8 mouse cellular contexts compared by ENCODE assay signal in the genomic region with DNA sequence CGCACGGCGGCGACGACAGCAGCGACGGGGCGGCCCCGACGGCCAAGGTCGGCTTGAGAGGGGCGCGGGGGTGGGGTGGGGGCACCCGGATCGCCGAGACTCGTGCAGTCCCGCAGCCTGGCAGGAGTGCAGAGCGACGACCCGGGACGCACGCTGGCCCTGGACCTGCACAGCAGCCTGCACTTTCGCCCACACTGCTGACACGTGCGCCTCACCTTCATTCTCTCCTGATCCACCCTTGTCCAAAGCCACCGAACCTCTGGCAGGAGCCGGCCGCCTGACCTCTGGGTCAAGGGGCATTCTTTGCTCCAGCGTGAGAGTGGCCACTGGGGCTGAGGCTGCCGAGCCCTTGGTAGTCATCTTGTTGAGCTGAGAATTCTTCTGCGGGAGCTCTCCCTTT. TPM values are rescaled to one million over a fixed set of nuclear protein-coding genes. Genes with fewer than 3 reads are reported as not detected.
DNase-seq lines count a peak whose midpoint lies in the region; ATAC-seq and TF ChIP-seq lines count a peak whose summit lies in the region.

No protein-coding gene starts in this region.

- TF ChIP-seq EP300 in CH12.LX (IDR thresholded peaks at IDR 0.05; ENCODE audit: low read length) = no peak

- no peak for DNase-seq in CH12.LX (ENCODE audit: extremely low read depth)
- no peak for DNase-seq in intestine, embryonic 14.5 days (ENCODE audit: low spot score)
- no peak for DNase-seq in liver, embryonic 13.5 days
- DNase-seq in retina, postnatal 1 day = no peak
- no peak for DNase-seq in cerebellum, postnatal 25 days
- no peak for DNase-seq in right cerebral cortex, postnatal 25 days
- no peak for DNase-seq in ovary, postnatal 14 days (ENCODE audit: low spot score)

- TF ChIP-seq RAD21 in CH12.LX (IDR thresholded peaks at IDR 0.05; ENCODE audit: low read depth, low read length) = no peak

- H3K4me2 ChIP-seq in CH12.LX (ENCODE audit: insufficient read depth, low read depth, poor library complexity, severe bottlenecking) = peak overlapping the region; percentile 67
- peak overlapping the region; percentile 87 for H3K4me2 ChIP-seq in intestine, embryonic 14.5 days (ENCODE audit: low read length)
- H3K4me2 ChIP-seq in liver, embryonic 13.5 days = peak overlapping the region; percentile 75

- peaks cover 9 to 12% of the 10 kb centered on the region in 2 experiments for H3K4me1 ChIP-seq in CH12.LX (ENCODE audit: control insufficient read depth in 1 of 2, insufficient read depth in 2 of 2)
- H3K4me1 ChIP-seq in bone marrow, adult 2 months (ENCODE audit: control insufficient read depth, insufficient read depth, low read length) = no peaks in the 10 kb centered on the region
- H3K4me1 ChIP-seq in intestine, embryonic 14.5 days (replicated peaks; ENCODE audit: control insufficient read depth, insufficient read depth, low read length) = no peaks in the 10 kb centered on the region; the same call in 1 of the 2 replicates
- H3K4me1 ChIP-seq in liver, embryonic 13.5 days (replicated peaks) = peaks cover 7% of the 10 kb centered on the region

- TF ChIP-seq CTCF in CH12.LX (conservative IDR thresholded peaks at IDR 0.05 in 1 of 2, IDR thresholded peaks at IDR 0.05 in 1 of 2; ENCODE audit: low read depth in 2 of 2, low read length in 2 of 2) = no peak
- TF ChIP-seq CTCF in bone marrow, adult 2 months (IDR thresholded peaks at IDR 0.05; ENCODE audit: control insufficient read depth, insufficient read depth, low read length) = no peak

- no peaks in the 10 kb centered on the region for H3K36me3 ChIP-seq in CH12.LX (replicated peaks in 1 of 2; ENCODE audit: control insufficient read depth in 1 of 2, insufficient read depth in 1 of 2, low read length in 1 of 2)
- no peaks in the 10 kb centered on the region for H3K36me3 ChIP-seq in intestine, embryonic 14.5 days (ENCODE audit: control insufficient read depth, insufficient read depth, low read length)
- no peaks in the 10 kb centered on the region for H3K36me3 ChIP-seq in liver, embryonic 13.5 days

- no peak for TF ChIP-seq POLR2A in CH12.LX (IDR thresholded peaks at IDR 0.05; ENCODE audit: low read depth, low read length)
- no peak for TF ChIP-seq POLR2A in bone marrow, adult 2 months (IDR thresholded peaks at IDR 0.05; ENCODE audit: borderline replicate concordance, control insufficient read depth, low read depth, low read length)

- H3K27me3 ChIP-seq in CH12.LX (replicated peaks) = peaks cover 81% of the 10 kb centered on the region
- H3K27me3 ChIP-seq in intestine, embryonic 14.5 days (replicated peaks; ENCODE audit: control insufficient read depth, insufficient read depth, low read length) = peaks cover 22% of the 10 kb centered on the region
- peaks cover 66% of the 10 kb centered on the region for H3K27me3 ChIP-seq in liver, embryonic 13.5 days

- H3K9ac ChIP-seq in CH12.LX (ENCODE audit: insufficient read depth, low read depth) = no peak overlapping the region
- H3K9ac ChIP-seq in intestine, embryonic 14.5 days (ENCODE audit: low read length) = peak overlapping the region; percentile 74
- H3K9ac ChIP-seq in liver, embryonic 13.5 days = no peak overlapping the region; the same call in 1 of the 2 replicates

- in situ Hi-C loops in CH12.LX (cut with MboI; ENCODE audit: low pct_ligation_motif_present, low pct_unique_long_range_greater_than_20kb, low sequenced_read_pairs) = no loop called here

- peak overlapping the region in 1 of 3 experiments; percentile 71 for H3K4me3 ChIP-seq in CH12.LX (replicated peaks in 1 of 3; ENCODE audit: low read depth in 2 of 3, low read length in 2 of 3, poor library complexity in 1 of 3)
- H3K4me3 ChIP-seq in bone marrow, adult 2 months (replicated peaks; ENCODE audit: control insufficient read depth, low read depth, low read length) = peak overlapping the region; percentile 68
- H3K4me3 ChIP-seq in intestine, embryonic 14.5 days (ENCODE audit: low read depth, low read length) = peak overlapping the region; percentile 71
- peak overlapping the region; percentile 66 for H3K4me3 ChIP-seq in liver, embryonic 13.5 days (replicated peaks)

- H3K27ac ChIP-seq in CH12.LX (ENCODE audit: insufficient read depth, low read depth) = no peak overlapping the region
- H3K27ac ChIP-seq in bone marrow, adult 2 months (ENCODE audit: control insufficient read depth, insufficient read depth, low read depth, low read length, poor library complexity) = no peak overlapping the region
- H3K27ac ChIP-seq in intestine, embryonic 14.5 days (ENCODE audit: low read depth) = peak overlapping the region; percentile 54; the same call in 1 of the 2 replicates
- H3K27ac ChIP-seq in liver, embryonic 13.5 days = no peak overlapping the region

- dilution Hi-C loops in CH12.LX (cut with MboI; ENCODE audit: extremely low pct_ligation_motif_present, extremely low pct_unique_long_range_greater_than_20kb, low sequenced_read_pairs) = no loop called here

- no peaks in the 10 kb centered on the region for H3K79me2 ChIP-seq in CH12.LX (replicated peaks; ENCODE audit: control insufficient read depth, extremely low read depth, insufficient read depth, poor library complexity, severe bottlenecking)

- H3K9me3 ChIP-seq in CH12.LX (replicated peaks; ENCODE audit: low read length) = peaks cover 8% of the 10 kb centered on the region
- H3K9me3 ChIP-seq in intestine, embryonic 14.5 days (ENCODE audit: control insufficient read depth, low read length) = no peaks in the 10 kb centered on the region
- H3K9me3 ChIP-seq in liver, embryonic 13.5 days (replicated peaks) = no peaks in the 10 kb centered on the region

- 19% methylated on average over 32 of the region's 32 CpGs for WGBS in bone marrow, adult 2 months
- WGBS in intestine, embryonic 14.5 days = 13% methylated on average over 30 of the region's 32 CpGs
- 13% methylated on average over 32 of the region's 32 CpGs for WGBS in liver, embryonic 13.5 days (ENCODE audit: insufficient replicate concordance)

- peak; percentile 46 for ATAC-seq in intestine, embryonic 14.5 days (replicated peaks; ENCODE audit: low FRiP score, low TSS enrichment, low read depth)
- no peak for ATAC-seq in liver, embryonic 13.5 days (ENCODE audit: low read depth)

TF ChIP-seq in CH12.LX, 34 proteins besides CTCF, POLR2A, EP300 and RAD21:
- TF ChIP-seq E2F4 (IDR thresholded peaks at IDR 0.05; ENCODE audit: insufficient replicate concordance, low read depth, low read length) = no peak
- no peak for TF ChIP-seq PAX5 (IDR thresholded peaks at IDR 0.05; ENCODE audit: low read length)
- TF ChIP-seq MAFK (IDR thresholded peaks at IDR 0.05; ENCODE audit: insufficient replicate concordance, low read length) = no peak
- no peak for TF ChIP-seq MEF2A (IDR thresholded peaks at IDR 0.05; ENCODE audit: borderline replicate concordance, low read depth, low read length)
- TF ChIP-seq POLR2AphosphoS2 (IDR thresholded peaks at IDR 0.05; ENCODE audit: low read depth, low read length) = no peak
- TF ChIP-seq SIN3A (IDR thresholded peaks at IDR 0.05; ENCODE audit: low read length) = no peak
- no peak for TF ChIP-seq UBTF (IDR thresholded peaks at IDR 0.05; ENCODE audit: low read depth, low read length)
- no peak for TF ChIP-seq JUND (conservative IDR thresholded peaks at IDR 0.05; ENCODE audit: low read depth, low read length)
- no peak for TF ChIP-seq USF2 (conservative IDR thresholded peaks at IDR 0.05; ENCODE audit: low read depth, low read length)
- no peak for TF ChIP-seq ZMIZ1 (IDR thresholded peaks at IDR 0.05; ENCODE audit: low read depth, low read length)
- no peak for TF ChIP-seq CHD1 (IDR thresholded peaks at IDR 0.05; ENCODE audit: low read depth, low read length)

RNA-seq across cellular contexts. Expression of a gene that starts 15.1 kb away (rescaled TPM):
- total RNA-seq in CH12.LX (2012; rRNA removed) (not detected in 2 replicates), CH12.LX (2014; rRNA removed) (not detected in 2 replicates)
- not detected in 2 replicates for polyA plus RNA-seq in CH12.LX (2012; ENCODE audit: insufficient read length, low read depth)
- 0.38 TPM in 1 of 2 replicates, not detected in the other for polyA plus RNA-seq in bone marrow, adult 2 months (2011; ENCODE audit: insufficient read depth, insufficient read length, low replicate concordance, missing spikeins)
- polyA plus RNA-seq in intestine, embryonic 14.5 days (2014; fragmentation: Nextera tagmentation; extraction: Ambion mirVana) = 2.6 and 3.6 TPM in 2 replicates
- polyA plus RNA-seq in liver, embryonic 13.5 days (2015; fragmentation: Nextera tagmentation; extraction: Ambion mirVana) = 0.13 and 0.17 TPM in 2 replicates

RNA-seq across cellular contexts. Expression of a gene that starts 24.5 kb away (rescaled TPM):
- total RNA-seq in CH12.LX (2012; rRNA removed) (not detected in 2 replicates), CH12.LX (2014; rRNA removed) (not detected in 2 replicates)
- not detected in 2 replicates for polyA plus RNA-seq in CH12.LX (2012; ENCODE audit: insufficient read length, low read depth)
- polyA plus RNA-seq in bone marrow, adult 2 months (2011; ENCODE audit: insufficient read depth, insufficient read length, low replicate concordance, missing spikeins) = not detected in 2 replicates
- polyA plus RNA-seq in intestine, embryonic 14.5 days (2014; fragmentation: Nextera tagmentation; extraction: Ambion mirVana) = 16.6 and 16.9 TPM in 2 replicates
- 0.06 and 0.10 TPM in 2 replicates for polyA plus RNA-seq in liver, embryonic 13.5 days (2015; fragmentation: Nextera tagmentation; extraction: Ambion mirVana)

Comparison
In these comparisons a context has a peak if more than half of its experiments do, and no peak if none do; other contexts are left out.
1. RNA of a gene that starts 24.5 kb away (polyA plus RNA-seq): 16.6 to 16.9 TPM in intestine, embryonic 14.5 days; not detected in bone marrow, adult 2 months, 0.06 to 0.10 TPM in liver, embryonic 13.5 days and not detected in CH12.LX; every median in the first group is over 10 times any median in the second.
2. Peak in every context shown above with its lines, with median percentiles within 50 percentile points of each other: H3K4me2 ChIP-seq.